Mouse (Mus musculus): ENCODE data around the gene Pacsin2. TPM values are rescaled to one million over a fixed set of nuclear protein-coding genes. Genes with fewer than 3 reads are reported as not detected.

The Pacsin2 gene
- total and polyA plus RNA-seq, 3 experiments: 34.5 to 61.0 (median 45.2) TPM

GRCm38 (mm10) chr15:83360140-83360539, 104.3 kb downstream of the Pacsin2 start:
- Histone ChIP-seq H3K36me3 (replicated peaks) (peaks cover 85% of the 10 kb centered on the region), H3K27me3 (ENCODE audit: insufficient read depth, low read length) (no peaks in the 10 kb centered on the region), H3K4me1 (ENCODE audit: insufficient read depth, low read depth, low read length) (peaks cover 17% of the 10 kb centered on the region), H3K4me3 (ENCODE audit: low read depth, low read length) (no peak overlapping the region), H3K9me3 (replicated peaks) (no peaks in the 10 kb centered on the region)
- DNase-seq (ENCODE audit: low spot score): no peak
- TF ChIP-seq TAL1 (conservative IDR thresholded peaks at IDR 0.05; ENCODE audit: low read depth, low read length) (no peak), GATA1 (IDR thresholded peaks at IDR 0.05; ENCODE audit: borderline replicate concordance, low read length) (no peak), CTCF (IDR thresholded peaks at IDR 0.05; ENCODE audit: low read depth, low read length) (no peak), POLR2AphosphoS5 (IDR thresholded peaks at IDR 0.05; ENCODE audit: insufficient replicate concordance, low read depth, low read length) (no peak), GATA2 (IDR thresholded peaks at IDR 0.05; ENCODE audit: borderline replicate concordance, low read depth, low read length) (no peak)
- no peak for ATAC-seq (ENCODE audit: extremely low read depth, insufficient number of reproducible peaks, low FRiP score, poor library complexity, severe bottlenecking)

GRCm38 (mm10) chr15:83358476-83358875, 105.9 kb downstream of the Pacsin2 start:
- Histone ChIP-seq H3K36me3 (replicated peaks) (peaks cover 85% of the 10 kb centered on the region), H3K4me1 (ENCODE audit: insufficient read depth, low read depth, low read length) (peaks cover 4% of the 10 kb centered on the region), H3K4me3 (ENCODE audit: low read depth, low read length) (no peak overlapping the region), H3K9me3 (replicated peaks) (no peaks in the 10 kb centered on the region), H3K27me3 (ENCODE audit: insufficient read depth, low read length) (no peaks in the 10 kb centered on the region)
- no peak for ATAC-seq (ENCODE audit: extremely low read depth, insufficient number of reproducible peaks, low FRiP score, poor library complexity, severe bottlenecking)
- no peak for TF ChIP-seq GATA2 (IDR thresholded peaks at IDR 0.05; ENCODE audit: borderline replicate concordance, low read depth, low read length)
- no peak for DNase-seq (ENCODE audit: low spot score)

GRCm38 (mm10) chr15:83351546-83351945, 112.9 kb downstream of the Pacsin2 start:
- H3K27me3 ChIP-seq (ENCODE audit: insufficient read depth, low read length): no peaks in the 10 kb centered on the region
- H3K36me3 ChIP-seq (replicated peaks): peaks cover 54% of the 10 kb centered on the region
- H3K4me1 ChIP-seq (ENCODE audit: insufficient read depth, low read depth, low read length): peaks cover 25% of the 10 kb centered on the region
- no peak for TF ChIP-seq TAL1 (conservative IDR thresholded peaks at IDR 0.05; ENCODE audit: low read depth, low read length)
- no peak for TF ChIP-seq GATA2 (IDR thresholded peaks at IDR 0.05; ENCODE audit: borderline replicate concordance, low read depth, low read length)
- no peak for TF ChIP-seq CTCF (IDR thresholded peaks at IDR 0.05; ENCODE audit: low read depth, low read length)
- no peak for TF ChIP-seq POLR2AphosphoS5 (IDR thresholded peaks at IDR 0.05; ENCODE audit: insufficient replicate concordance, low read depth, low read length)
- no peak for TF ChIP-seq GATA1 (IDR thresholded peaks at IDR 0.05; ENCODE audit: borderline replicate concordance, low read length)
- no peaks in the 10 kb centered on the region for H3K9me3 ChIP-seq (replicated peaks)
- H3K4me3 ChIP-seq (ENCODE audit: low read depth, low read length): no peak overlapping the region
- ATAC-seq (ENCODE audit: extremely low read depth, insufficient number of reproducible peaks, low FRiP score, poor library complexity, severe bottlenecking) (no peak), DNase-seq (ENCODE audit: low spot score) (no peak)

- TF ChIP-seq GATA1 (IDR thresholded peaks at IDR 0.05; ENCODE audit: borderline replicate concordance, low read length) (no peak), GATA2 (IDR thresholded peaks at IDR 0.05; ENCODE audit: borderline replicate concordance, low read depth, low read length) (no peak), POLR2AphosphoS5 (IDR thresholded peaks at IDR 0.05; ENCODE audit: insufficient replicate concordance, low read depth, low read length) (no peak), TAL1 (conservative IDR thresholded peaks at IDR 0.05; ENCODE audit: low read depth, low read length) (no peak), CTCF (IDR thresholded peaks at IDR 0.05; ENCODE audit: low read depth, low read length) (no peak)
- Histone ChIP-seq H3K9me3 (replicated peaks) (no peaks in the 10 kb centered on the region), H3K4me3 (ENCODE audit: low read depth, low read length) (no peak overlapping the region; the same call in 1 of the 2 replicates), H3K27me3 (ENCODE audit: insufficient read depth, low read length) (no peaks in the 10 kb centered on the region), H3K36me3 (replicated peaks) (peaks cover 54% of the 10 kb centered on the region), H3K4me1 (ENCODE audit: insufficient read depth, low read depth, low read length) (peaks cover 32% of the 10 kb centered on the region)
- ATAC-seq (ENCODE audit: extremely low read depth, insufficient number of reproducible peaks, low FRiP score, poor library complexity, severe bottlenecking) (no peak), DNase-seq (ENCODE audit: low spot score) (no peak)
Measured at GRCm38 (mm10) chr15:83350859-83351258, 113.5 kb downstream of the Pacsin2 start.

- Histone ChIP-seq H3K27me3 (ENCODE audit: insufficient read depth, low read length) (no peaks in the 10 kb centered on the region), H3K36me3 (replicated peaks) (peaks cover 49% of the 10 kb centered on the region), H3K4me3 (ENCODE audit: low read depth, low read length) (peak within 1 kb of the TSS; percentile 77), H3K4me1 (ENCODE audit: insufficient read depth, low read depth, low read length) (peaks cover 39% of the 10 kb centered on the region), H3K9me3 (replicated peaks) (no peaks in the 10 kb centered on the region)
- ATAC-seq (ENCODE audit: extremely low read depth, insufficient number of reproducible peaks, low FRiP score, poor library complexity, severe bottlenecking) (peak; percentile 69; the same call in 1 of the 2 replicates), DNase-seq (ENCODE audit: low spot score) (peak; percentile 91)
- TF ChIP-seq CTCF (IDR thresholded peaks at IDR 0.05; ENCODE audit: low read depth, low read length) (no peak), POLR2AphosphoS5 (IDR thresholded peaks at IDR 0.05; ENCODE audit: insufficient replicate concordance, low read depth, low read length) (no peak), GATA2 (IDR thresholded peaks at IDR 0.05; ENCODE audit: borderline replicate concordance, low read depth, low read length) (no peak), TAL1 (conservative IDR thresholded peaks at IDR 0.05; ENCODE audit: low read depth, low read length) (no peak), GATA1 (IDR thresholded peaks at IDR 0.05; ENCODE audit: borderline replicate concordance, low read length) (no peak)
Measured at GRCm38 (mm10) chr15:83349954-83350711, 114.3 kb downstream of the Pacsin2 start, which contains the start of gene Arfgap3. Gene Arfgap3, minus strand, starts transcription at chr15:83350247.

- H3K27me3 ChIP-seq (ENCODE audit: insufficient read depth, low read length): no peaks in the 10 kb centered on the region
- ATAC-seq (ENCODE audit: extremely low read depth, insufficient number of reproducible peaks, low FRiP score, poor library complexity, severe bottlenecking) (no peak), DNase-seq (ENCODE audit: low spot score) (no peak)
- H3K4me3 ChIP-seq (ENCODE audit: low read depth, low read length): peak overlapping the region; percentile 77
- no peaks in the 10 kb centered on the region for H3K9me3 ChIP-seq (replicated peaks)
- H3K4me1 ChIP-seq (ENCODE audit: insufficient read depth, low read depth, low read length): peaks cover 47% of the 10 kb centered on the region
- TF ChIP-seq GATA2 (IDR thresholded peaks at IDR 0.05; ENCODE audit: borderline replicate concordance, low read depth, low read length): no peak
- no peak for TF ChIP-seq GATA1 (IDR thresholded peaks at IDR 0.05; ENCODE audit: borderline replicate concordance, low read length)
- TF ChIP-seq TAL1 (conservative IDR thresholded peaks at IDR 0.05; ENCODE audit: low read depth, low read length): no peak
- no peak for TF ChIP-seq POLR2AphosphoS5 (IDR thresholded peaks at IDR 0.05; ENCODE audit: insufficient replicate concordance, low read depth, low read length)
- no peak for TF ChIP-seq CTCF (IDR thresholded peaks at IDR 0.05; ENCODE audit: low read depth, low read length)
- H3K36me3 ChIP-seq (replicated peaks): peaks cover 44% of the 10 kb centered on the region
Measured at GRCm38 (mm10) chr15:83349225-83349953, 115.0 kb downstream of the Pacsin2 start.

Measured in G1E (cell line).